Mouse (Mus musculus): ENCODE results near the gene Tmem82. TPM values are rescaled to one million over a fixed set of nuclear protein-coding genes. Genes with fewer than 3 reads are reported as not detected.

Gene Tmem82
- 2.5 TPM for polyA plus RNA-seq (2014; fragmentation: Illumina TruSeq; extraction: RNeasy Lipid Tissue Mini Kit (QIAGEN cat#74804); ENCODE audit: low read depth, low replicate concordance)

DNA sequence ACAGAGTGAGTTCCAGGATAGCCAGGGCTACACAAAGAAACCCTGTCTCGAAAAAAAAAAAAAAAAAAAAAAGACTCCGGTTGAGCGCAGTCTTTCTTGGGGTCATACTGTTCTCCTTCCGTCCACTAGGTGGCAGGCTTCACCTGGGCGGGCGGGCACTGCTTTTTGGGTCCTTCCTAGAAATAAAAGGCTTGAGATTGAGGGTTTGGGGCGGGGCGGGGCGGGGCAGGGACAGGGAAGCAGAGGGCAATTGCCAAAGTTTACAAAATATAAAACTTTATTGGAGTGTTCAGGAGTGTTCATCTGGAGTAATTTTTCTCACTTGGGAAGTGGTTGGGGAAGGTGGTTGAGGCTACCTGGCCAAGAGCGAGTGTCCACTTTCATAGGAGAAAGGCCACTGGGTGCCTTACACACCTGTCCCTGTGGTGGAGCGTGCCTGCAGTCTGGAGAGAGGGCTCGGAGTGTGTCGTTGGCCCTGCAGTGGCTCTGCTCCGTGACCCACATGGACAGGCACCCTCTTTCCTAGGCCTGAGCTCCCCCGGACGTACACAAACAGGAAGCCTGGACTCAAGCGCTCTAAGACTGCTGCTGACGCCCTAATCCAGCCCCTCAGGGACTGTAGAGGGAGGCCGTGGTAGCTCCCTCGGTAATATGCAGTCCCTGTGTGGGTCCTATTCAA lies at the start of gene Tmem82:
Gene Tmem82, minus strand, starts transcription at position 69 of the 679 bp plus-strand sequence.

DNA sequence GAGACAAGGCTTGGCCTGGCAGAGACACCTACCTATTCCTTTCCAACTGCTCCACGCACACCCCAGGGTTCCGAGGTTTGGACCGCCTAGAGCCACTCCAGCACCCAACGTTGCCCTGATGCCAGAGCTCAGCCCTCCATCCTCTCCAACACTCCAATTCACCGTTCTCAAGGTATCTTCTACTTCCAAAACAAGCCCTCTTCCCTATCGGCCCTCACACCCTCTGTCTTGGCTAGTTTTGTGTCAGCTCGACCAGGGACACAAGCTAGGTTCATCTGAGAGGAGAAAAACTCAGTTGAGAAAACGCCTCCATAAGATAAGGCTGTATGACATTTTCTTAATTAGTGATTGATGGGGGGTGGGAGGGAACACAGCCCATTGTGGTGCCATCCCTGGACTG lies 46.4 kb upstream of the Tmem82 start, which contains the start of gene Plekhm2:
Gene Plekhm2, minus strand, starts transcription at position 101 of the 400 bp plus-strand sequence.

DNA sequence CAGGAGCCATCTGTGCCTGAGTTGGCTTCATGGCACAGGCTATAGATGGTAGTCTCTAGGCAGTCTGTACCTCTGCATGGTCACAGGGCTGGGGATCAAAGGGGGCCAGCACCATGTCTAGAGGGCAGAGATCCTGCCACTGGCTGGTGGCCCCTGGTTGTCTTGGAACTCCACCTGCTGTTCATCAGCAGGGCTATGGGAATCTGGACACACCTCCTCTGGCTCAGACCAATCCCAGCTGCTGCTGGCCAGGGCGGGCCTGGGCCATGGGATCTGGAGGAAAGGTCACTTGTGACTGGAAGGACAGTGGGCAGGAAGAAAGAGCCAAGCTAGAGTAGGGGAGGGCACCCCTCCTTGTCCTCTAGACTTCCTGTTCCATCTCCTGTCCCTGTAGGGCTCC lies 5.2 kb upstream of the Tmem82 start, which contains the start of gene Slc25a34:
Gene Slc25a34, minus strand, starts transcription at position 156 of the 400 bp plus-strand sequence.

DNA sequence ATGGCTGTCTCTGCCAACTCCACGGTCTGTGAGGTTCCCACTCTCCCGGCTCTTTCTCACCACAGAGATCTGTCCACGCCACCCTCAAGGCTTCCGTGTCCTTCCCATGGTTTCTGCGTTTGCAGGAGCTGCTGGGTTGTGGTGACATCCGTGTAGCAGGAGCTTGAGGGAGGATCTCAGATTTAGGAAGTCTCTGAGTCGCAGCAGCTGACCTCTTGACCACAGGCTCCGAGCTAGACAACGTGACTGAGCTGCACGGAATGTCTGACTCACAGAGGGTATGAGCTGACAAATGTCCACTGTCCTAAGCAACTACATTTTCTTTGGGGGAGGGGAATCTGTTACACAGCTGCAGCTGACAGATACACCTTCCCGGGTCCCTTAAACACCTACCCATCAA lies 12.6 kb downstream of the Tmem82 start, which contains the start of gene Fblim1:
Gene Fblim1, minus strand, starts transcription at position 236 of the 400 bp plus-strand sequence.

Other genes starting within 250 kb of the Tmem82 start
- not detected for gene Clcnka, start 219.9 kb downstream of the Tmem82 start, polyA plus RNA-seq (2014; fragmentation: Illumina TruSeq; extraction: RNeasy Lipid Tissue Mini Kit (QIAGEN cat#74804); ENCODE audit: low read depth, low replicate concordance)
- gene Clcnkb, start 202.6 kb downstream of the Tmem82 start, polyA plus RNA-seq (2014; fragmentation: Illumina TruSeq; extraction: RNeasy Lipid Tissue Mini Kit (QIAGEN cat#74804); ENCODE audit: low read depth, low replicate concordance) = not detected
- gene Hspb7, start 197.9 kb downstream of the Tmem82 start, polyA plus RNA-seq (2014; fragmentation: Illumina TruSeq; extraction: RNeasy Lipid Tissue Mini Kit (QIAGEN cat#74804); ENCODE audit: low read depth, low replicate concordance) = 0.28 TPM
- gene Srarp, start 182.5 kb downstream of the Tmem82 start, polyA plus RNA-seq (2014; fragmentation: Illumina TruSeq; extraction: RNeasy Lipid Tissue Mini Kit (QIAGEN cat#74804); ENCODE audit: low read depth, low replicate concordance) = not detected
- 0.41 TPM for gene Zbtb17, start 174.0 kb downstream of the Tmem82 start, polyA plus RNA-seq (2014; fragmentation: Illumina TruSeq; extraction: RNeasy Lipid Tissue Mini Kit (QIAGEN cat#74804); ENCODE audit: low read depth, low replicate concordance)
- 10.9 TPM for gene Spen, start 80.0 kb downstream of the Tmem82 start, polyA plus RNA-seq (2014; fragmentation: Illumina TruSeq; extraction: RNeasy Lipid Tissue Mini Kit (QIAGEN cat#74804); ENCODE audit: low read depth, low replicate concordance)
- gene Fblim1, start 12.5 kb downstream of the Tmem82 start, polyA plus RNA-seq (2014; fragmentation: Illumina TruSeq; extraction: RNeasy Lipid Tissue Mini Kit (QIAGEN cat#74804); ENCODE audit: low read depth, low replicate concordance) = 55.8 TPM
- 0.79 TPM for gene Slc25a34, start 5.2 kb upstream of the Tmem82 start, polyA plus RNA-seq (2014; fragmentation: Illumina TruSeq; extraction: RNeasy Lipid Tissue Mini Kit (QIAGEN cat#74804); ENCODE audit: low read depth, low replicate concordance)
- 1.3 TPM for gene Plekhm2, start 46.3 kb upstream of the Tmem82 start, polyA plus RNA-seq (2014; fragmentation: Illumina TruSeq; extraction: RNeasy Lipid Tissue Mini Kit (QIAGEN cat#74804); ENCODE audit: low read depth, low replicate concordance)
- gene Rsc1a1, start 67.0 kb upstream of the Tmem82 start, polyA plus RNA-seq (2014; fragmentation: Illumina TruSeq; extraction: RNeasy Lipid Tissue Mini Kit (QIAGEN cat#74804); ENCODE audit: low read depth, low replicate concordance) = not detected
- 45.4 TPM for gene Ddi2, start 104.8 kb upstream of the Tmem82 start, polyA plus RNA-seq (2014; fragmentation: Illumina TruSeq; extraction: RNeasy Lipid Tissue Mini Kit (QIAGEN cat#74804); ENCODE audit: low read depth, low replicate concordance)
- not detected for gene Agmat, start 128.0 kb upstream of the Tmem82 start, polyA plus RNA-seq (2014; fragmentation: Illumina TruSeq; extraction: RNeasy Lipid Tissue Mini Kit (QIAGEN cat#74804); ENCODE audit: low read depth, low replicate concordance)
- 4.8 TPM for gene Dnajc16, start 172.3 kb upstream of the Tmem82 start, polyA plus RNA-seq (2014; fragmentation: Illumina TruSeq; extraction: RNeasy Lipid Tissue Mini Kit (QIAGEN cat#74804); ENCODE audit: low read depth, low replicate concordance)
- gene Casp9, start 175.0 kb upstream of the Tmem82 start, polyA plus RNA-seq (2014; fragmentation: Illumina TruSeq; extraction: RNeasy Lipid Tissue Mini Kit (QIAGEN cat#74804); ENCODE audit: low read depth, low replicate concordance) = 13.6 TPM
- gene Cela2a, start 207.5 kb upstream of the Tmem82 start, polyA plus RNA-seq (2014; fragmentation: Illumina TruSeq; extraction: RNeasy Lipid Tissue Mini Kit (QIAGEN cat#74804); ENCODE audit: low read depth, low replicate concordance) = 5.2 TPM
- gene Ctrc, start 227.7 kb upstream of the Tmem82 start, polyA plus RNA-seq (2014; fragmentation: Illumina TruSeq; extraction: RNeasy Lipid Tissue Mini Kit (QIAGEN cat#74804); ENCODE audit: low read depth, low replicate concordance) = not detected